Mouse (Mus musculus): ENCODE measurements at regions not wholly inside any gene's neighbourhood (a gene's known extent, or its start where the extent isn't known, plus 50 kb on each side); places are given as distances from the start of the nearest gene placed in this dataset.

DNA sequence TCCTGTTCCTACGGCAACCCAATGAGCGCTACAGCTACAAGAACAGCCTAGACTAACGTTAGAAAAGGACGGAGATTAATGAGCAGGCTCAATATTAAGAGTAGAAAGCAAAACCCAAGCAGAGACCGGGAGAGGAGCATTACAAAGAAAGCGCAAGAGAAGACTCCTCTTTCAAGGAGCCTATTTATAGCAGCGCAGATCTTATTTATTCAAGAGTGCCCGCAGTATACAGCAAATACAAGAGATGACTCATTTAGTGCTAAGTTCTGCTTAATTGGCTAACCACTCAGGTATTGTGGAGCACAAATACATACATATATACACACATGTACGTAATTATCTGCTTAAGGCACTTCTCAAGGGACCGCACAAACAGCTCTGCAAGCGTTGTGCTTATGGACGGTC lies 377.2 kb downstream of the Gpd2 start:
- no peak overlapping the region for H3K4me3 ChIP-seq (ENCODE audit: control insufficient read depth in 1 of 2, insufficient read depth in 1 of 2, low read depth in 1 of 2, low read length in 2 of 2)
- no peak for ATAC-seq (ENCODE audit: insufficient number of reproducible peaks, insufficient read depth, low FRiP score, low read depth)
- peaks cover 0 to 2% of the 10 kb centered on the region in 2 experiments; a peak in 1 of 4 replicates for H3K4me1 ChIP-seq (ENCODE audit: control insufficient read depth in 2 of 2, insufficient read depth in 2 of 2, low read length in 2 of 2)
- no peaks in the 10 kb centered on the region for H3K27me3 ChIP-seq (ENCODE audit: control insufficient read depth, insufficient read depth, low read length)
- no peak overlapping the region for H3K4me2 ChIP-seq (ENCODE audit: low read length)
- no peaks in the 10 kb centered on the region for H3K9me3 ChIP-seq (ENCODE audit: control insufficient read depth, low read length)
- no peak overlapping the region for H3K27ac ChIP-seq (replicated peaks in 1 of 2; ENCODE audit: control insufficient read depth in 1 of 2, insufficient read depth in 1 of 2, low read depth in 2 of 2, low read length in 2 of 2)
- no peak overlapping the region for H3K9ac ChIP-seq (ENCODE audit: low read length)
- H3K36me3 ChIP-seq (ENCODE audit: control insufficient read depth, insufficient read depth, low read length) = no peaks in the 10 kb centered on the region
- WGBS = 75% methylated on average over 12 of the region's 12 CpGs

GRCm38 (mm10) chr2:57616525-57617225 lies 379.2 kb downstream of the Gpd2 start:
- peaks cover 0 to under 1% of the 10 kb centered on the region in 2 experiments; a peak in 1 of 4 replicates for H3K4me1 ChIP-seq (ENCODE audit: control insufficient read depth in 2 of 2, insufficient read depth in 2 of 2, low read length in 2 of 2)
- H3K4me3 ChIP-seq (ENCODE audit: control insufficient read depth in 1 of 2, insufficient read depth in 1 of 2, low read depth in 1 of 2, low read length in 2 of 2) = peak overlapping the region; percentile 44 to 47
- no peaks in the 10 kb centered on the region for H3K36me3 ChIP-seq (ENCODE audit: control insufficient read depth, insufficient read depth, low read length)
- peak overlapping the region; percentile 72 for H3K4me2 ChIP-seq (ENCODE audit: low read length)
- no peaks in the 10 kb centered on the region for H3K27me3 ChIP-seq (ENCODE audit: control insufficient read depth, insufficient read depth, low read length)
- no peaks in the 10 kb centered on the region for H3K9me3 ChIP-seq (ENCODE audit: control insufficient read depth, low read length)
- peak overlapping the region; percentile 69 for H3K9ac ChIP-seq (ENCODE audit: low read length)
- no peak overlapping the region for H3K27ac ChIP-seq (replicated peaks in 1 of 2; ENCODE audit: control insufficient read depth in 1 of 2, insufficient read depth in 1 of 2, low read depth in 2 of 2, low read length in 2 of 2)
- no peak for ATAC-seq (ENCODE audit: insufficient number of reproducible peaks, insufficient read depth, low FRiP score, low read depth)
- WGBS = 4% methylated on average over 19 of the region's 19 CpGs

GRCm38 (mm10) chr2:57617258-57617657 lies 379.8 kb downstream of the Gpd2 start:
- Histone ChIP-seq H3K27ac (replicated peaks in 1 of 2; ENCODE audit: control insufficient read depth in 1 of 2, insufficient read depth in 1 of 2, low read depth in 2 of 2, low read length in 2 of 2) (no peak overlapping the region), H3K4me3 (ENCODE audit: control insufficient read depth in 1 of 2, insufficient read depth in 1 of 2, low read depth in 1 of 2, low read length in 2 of 2) (peak overlapping the region in 1 of 2 experiments; percentile 47; a peak in 2 of 4 replicates), H3K9me3 (ENCODE audit: control insufficient read depth, low read length) (no peaks in the 10 kb centered on the region), H3K9ac (ENCODE audit: low read length) (no peak overlapping the region), H3K36me3 (ENCODE audit: control insufficient read depth, insufficient read depth, low read length) (no peaks in the 10 kb centered on the region), H3K4me1 (ENCODE audit: control insufficient read depth in 2 of 2, insufficient read depth in 2 of 2, low read length in 2 of 2) (no peaks in the 10 kb centered on the region), H3K27me3 (ENCODE audit: control insufficient read depth, insufficient read depth, low read length) (no peaks in the 10 kb centered on the region), H3K4me2 (ENCODE audit: low read length) (peak overlapping the region; percentile 72)
- no peak for ATAC-seq (ENCODE audit: insufficient number of reproducible peaks, insufficient read depth, low FRiP score, low read depth)
- 86% methylated on average over 2 of the region's 2 CpGs for WGBS

- Histone ChIP-seq H3K4me2 (ENCODE audit: low read length) (no peak overlapping the region), H3K4me3 (ENCODE audit: control insufficient read depth in 1 of 2, insufficient read depth in 1 of 2, low read depth in 1 of 2, low read length in 2 of 2) (no peak overlapping the region), H3K36me3 (ENCODE audit: control insufficient read depth, insufficient read depth, low read length) (no peaks in the 10 kb centered on the region), H3K27me3 (ENCODE audit: control insufficient read depth, insufficient read depth, low read length) (no peaks in the 10 kb centered on the region), H3K27ac (replicated peaks in 1 of 2; ENCODE audit: control insufficient read depth in 1 of 2, insufficient read depth in 1 of 2, low read depth in 2 of 2, low read length in 2 of 2) (no peak overlapping the region), H3K9ac (ENCODE audit: low read length) (no peak overlapping the region), H3K4me1 (ENCODE audit: control insufficient read depth in 2 of 2, insufficient read depth in 2 of 2, low read length in 2 of 2) (no peaks in the 10 kb centered on the region), H3K9me3 (ENCODE audit: control insufficient read depth, low read length) (no peaks in the 10 kb centered on the region)
- no peak for ATAC-seq (ENCODE audit: insufficient number of reproducible peaks, insufficient read depth, low FRiP score, low read depth)
- WGBS = 52% methylated on average over 2 of the region's 2 CpGs
These were observed 353.6 kb upstream of the Galnt5 start for GRCm38 (mm10) chr2:57644117-57644516.

- H3K4me3 ChIP-seq (ENCODE audit: control insufficient read depth in 1 of 2, insufficient read depth in 1 of 2, low read depth in 1 of 2, low read length in 2 of 2) = no peak overlapping the region
- no peak overlapping the region for H3K27ac ChIP-seq (replicated peaks in 1 of 2; ENCODE audit: control insufficient read depth in 1 of 2, insufficient read depth in 1 of 2, low read depth in 2 of 2, low read length in 2 of 2)
- no peak overlapping the region for H3K9ac ChIP-seq (ENCODE audit: low read length)
- no peaks in the 10 kb centered on the region for H3K27me3 ChIP-seq (ENCODE audit: control insufficient read depth, insufficient read depth, low read length)
- no peak for ATAC-seq (ENCODE audit: insufficient number of reproducible peaks, insufficient read depth, low FRiP score, low read depth)
- H3K4me2 ChIP-seq (ENCODE audit: low read length) = no peak overlapping the region
- H3K4me1 ChIP-seq (ENCODE audit: control insufficient read depth in 2 of 2, insufficient read depth in 2 of 2, low read length in 2 of 2) = no peaks in the 10 kb centered on the region
- no peaks in the 10 kb centered on the region for H3K36me3 ChIP-seq (ENCODE audit: control insufficient read depth, insufficient read depth, low read length)
- WGBS = 48% methylated on average over 2 of the region's 2 CpGs
- no peaks in the 10 kb centered on the region for H3K9me3 ChIP-seq (ENCODE audit: control insufficient read depth, low read length)
These were observed 353.1 kb upstream of the Galnt5 start for GRCm38 (mm10) chr2:57644541-57644940.

GRCm38 (mm10) chr2:57649002-57649401 lies 348.7 kb upstream of the Galnt5 start:
- Histone ChIP-seq H3K27ac (replicated peaks in 1 of 2; ENCODE audit: control insufficient read depth in 1 of 2, insufficient read depth in 1 of 2, low read depth in 2 of 2, low read length in 2 of 2) (no peak overlapping the region), H3K4me1 (ENCODE audit: control insufficient read depth in 2 of 2, insufficient read depth in 2 of 2, low read length in 2 of 2) (no peaks in the 10 kb centered on the region), H3K4me2 (ENCODE audit: low read length) (no peak overlapping the region), H3K36me3 (ENCODE audit: control insufficient read depth, insufficient read depth, low read length) (no peaks in the 10 kb centered on the region), H3K9me3 (ENCODE audit: control insufficient read depth, low read length) (no peaks in the 10 kb centered on the region), H3K4me3 (ENCODE audit: control insufficient read depth in 1 of 2, insufficient read depth in 1 of 2, low read depth in 1 of 2, low read length in 2 of 2) (no peak overlapping the region), H3K27me3 (ENCODE audit: control insufficient read depth, insufficient read depth, low read length) (no peaks in the 10 kb centered on the region), H3K9ac (ENCODE audit: low read length) (no peak overlapping the region)
- WGBS = 78% methylated on average over 4 of the region's 4 CpGs
- no peak for ATAC-seq (ENCODE audit: insufficient number of reproducible peaks, insufficient read depth, low FRiP score, low read depth)

DNA sequence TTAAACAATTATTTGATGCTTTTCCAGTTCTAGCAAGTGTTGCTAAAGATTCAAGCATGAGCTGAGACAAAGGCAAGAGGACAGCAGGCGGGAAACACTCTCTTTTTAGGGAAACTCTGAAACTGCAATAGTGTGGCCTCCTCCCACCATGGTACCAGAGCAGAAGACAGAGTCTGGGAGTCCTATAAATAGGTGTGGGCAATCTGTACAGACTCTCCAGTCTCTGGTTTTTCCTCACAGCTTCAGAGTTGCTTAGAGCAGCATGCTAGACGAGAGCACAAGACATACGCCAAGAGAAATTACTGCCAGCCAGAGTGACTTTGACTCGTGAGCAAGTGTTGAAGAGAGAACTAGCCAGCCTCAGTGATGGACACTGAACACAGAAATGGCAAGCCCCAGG lies 340.3 kb upstream of the Galnt5 start:
- H3K4me2 ChIP-seq (ENCODE audit: low read length) = no peak overlapping the region
- H3K4me3 ChIP-seq (ENCODE audit: control insufficient read depth in 1 of 2, insufficient read depth in 1 of 2, low read depth in 1 of 2, low read length in 2 of 2) = no peak overlapping the region
- H3K9ac ChIP-seq (ENCODE audit: low read length) = no peak overlapping the region
- no peak overlapping the region for H3K27ac ChIP-seq (replicated peaks in 1 of 2; ENCODE audit: control insufficient read depth in 1 of 2, insufficient read depth in 1 of 2, low read depth in 2 of 2, low read length in 2 of 2)
- WGBS = 49% methylated on average over 4 of the region's 4 CpGs
- no peak for ATAC-seq (ENCODE audit: insufficient number of reproducible peaks, insufficient read depth, low FRiP score, low read depth)
- H3K36me3 ChIP-seq (ENCODE audit: control insufficient read depth, insufficient read depth, low read length) = no peaks in the 10 kb centered on the region
- no peaks in the 10 kb centered on the region for H3K27me3 ChIP-seq (ENCODE audit: control insufficient read depth, insufficient read depth, low read length)
- no peaks in the 10 kb centered on the region for H3K9me3 ChIP-seq (ENCODE audit: control insufficient read depth, low read length)
- H3K4me1 ChIP-seq (ENCODE audit: control insufficient read depth in 2 of 2, insufficient read depth in 2 of 2, low read length in 2 of 2) = no peaks in the 10 kb centered on the region

DNA sequence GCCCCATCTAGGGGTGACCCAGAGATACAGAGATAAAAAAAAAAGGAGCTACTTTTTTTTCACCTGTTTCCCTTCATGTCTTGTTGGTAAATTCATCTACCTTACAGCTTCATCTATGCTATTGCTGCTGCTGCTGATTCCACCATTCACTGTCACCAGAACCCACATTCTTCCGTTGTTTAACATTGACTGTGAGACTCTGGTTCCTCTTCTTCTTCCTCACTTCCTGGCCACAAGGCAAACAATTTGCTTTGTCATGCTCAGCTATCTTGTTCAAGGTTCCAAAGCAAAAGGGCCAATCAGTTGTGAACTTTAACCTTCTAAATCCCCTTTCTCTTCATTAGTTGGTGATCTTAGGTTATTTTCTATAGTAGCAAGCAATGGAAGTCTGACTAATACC lies 335.8 kb upstream of the Galnt5 start:
- Histone ChIP-seq H3K4me1 (ENCODE audit: control insufficient read depth in 2 of 2, insufficient read depth in 2 of 2, low read length in 2 of 2) (no peaks in the 10 kb centered on the region), H3K27ac (replicated peaks in 1 of 2; ENCODE audit: control insufficient read depth in 1 of 2, insufficient read depth in 1 of 2, low read depth in 2 of 2, low read length in 2 of 2) (no peak overlapping the region), H3K4me2 (ENCODE audit: low read length) (no peak overlapping the region), H3K9me3 (ENCODE audit: control insufficient read depth, low read length) (no peaks in the 10 kb centered on the region), H3K9ac (ENCODE audit: low read length) (no peak overlapping the region), H3K36me3 (ENCODE audit: control insufficient read depth, insufficient read depth, low read length) (no peaks in the 10 kb centered on the region), H3K4me3 (ENCODE audit: control insufficient read depth in 1 of 2, insufficient read depth in 1 of 2, low read depth in 1 of 2, low read length in 2 of 2) (no peak overlapping the region), H3K27me3 (ENCODE audit: control insufficient read depth, insufficient read depth, low read length) (no peaks in the 10 kb centered on the region)
- WGBS = 72% methylated on average over 1 of the region's 1 CpGs
- ATAC-seq (ENCODE audit: insufficient number of reproducible peaks, insufficient read depth, low FRiP score, low read depth) = no peak

Measured in heart, embryonic 14.5 days (tissue).